Mouse (Mus musculus) liver, adult 2 months (tissue): ENCODE results near the gene Ufc1. TPM values are rescaled to one million over a fixed set of nuclear protein-coding genes. Genes with fewer than 3 reads are reported as not detected.
"Not testable (repeated sequence)": the region's sequence is repeated elsewhere in the genome, so short reads cannot be mapped to it uniquely, and the experiment has no call there.

ENCODE experiments used
- DNase-seq: peaks from one replicate; pipeline ENCODE4 v3.0.0-alpha.2; 2011; ENCODE audit warnings: low read depth, low spot score; ENCODE audit errors: extremely low read depth
- H3K27ac ChIP-seq: fragments of 200-500 bp; replicated peaks from 2 replicates; pipeline ENCODE4 v1.5.1; 2012; ENCODE audit warnings: low read depth, mild to moderate bottlenecking, control low read depth, inconsistent platforms, low read length; ENCODE audit not compliant: insufficient read depth
- H3K27me3 ChIP-seq: fragments of 200-500 bp; 2 replicates; pipeline ENCODE4 v1.6.1; 2012; ENCODE audit warnings: mild to moderate bottlenecking, moderate library complexity, low read length, inconsistent platforms; ENCODE audit not compliant: control insufficient read depth, insufficient read depth
- H3K36me3 ChIP-seq: fragments of 200-500 bp; 2 replicates; pipeline ENCODE4 v1.6.1; 2012; ENCODE audit warnings: low read length, inconsistent platforms; ENCODE audit not compliant: control insufficient read depth, insufficient read depth
- H3K4me1 ChIP-seq: fragments of 200-500 bp; 2 replicates; pipeline ENCODE4 v1.6.1; 2011; ENCODE audit warnings: low read length; ENCODE audit not compliant: control insufficient read depth, insufficient read depth
- H3K4me3 ChIP-seq: fragments of 200-500 bp; 2 replicates; pipeline ENCODE4 v1.5.1; 2011; ENCODE audit warnings: low read depth, mild to moderate bottlenecking, control low read depth, low read length, moderate library complexity; ENCODE audit not compliant: insufficient read depth
- H3K79me2 ChIP-seq: fragments of 200-500 bp; 2 replicates; pipeline ENCODE4 v1.6.1; 2012; ENCODE audit warnings: inconsistent platforms, mild to moderate bottlenecking, low read length, moderate library complexity; ENCODE audit not compliant: control insufficient read depth, insufficient read depth
- H3K9ac ChIP-seq: fragments of 200-500 bp; 2 replicates; pipeline ENCODE4 v1.6.1; 2012; ENCODE audit warnings: low read depth, mild to moderate bottlenecking, control low read depth, inconsistent platforms, low read length
- CTCF ChIP-seq: fragments of 200-500 bp; IDR thresholded peaks from 2 replicates; pipeline ENCODE4 v1.5.1; 2011; ENCODE audit warnings: low read depth, low read length, control low read depth
- POLR2A ChIP-seq: fragments of 200-500 bp; IDR thresholded peaks from 2 replicates; pipeline ENCODE4 v1.6.1; 2011; ENCODE audit warnings: low read length, control low read depth; ENCODE audit not compliant: insufficient read depth; ENCODE audit errors: extremely low read depth
- WGBS: fragments of 180-500 bp; shearing (Covaris S2); methylation state at CpG from one replicate; pipeline ENCODE4 v1.1.7; 2018; 5-methylcytosine and 5-hydroxymethylcytosine counted together
- polyA plus RNA-seq: library from polyadenylated mRNA; depleted of rRNA; stranded (reverse); fragments of >200 nt; gene quantifications from 2 replicates; pipeline ENCODE4 v1.2.3, GENCODE M21; 2012
- total RNA-seq: library from RNA; depleted of rRNA; stranded (reverse); fragments of >200 nt; gene quantifications from 2 replicates; pipeline ENCODE4 v1.2.3, GENCODE M21; 2014

Ufc1 gene
- total and polyA plus RNA-seq, 2 experiments, result 30.3 to 103 TPM

DNA sequence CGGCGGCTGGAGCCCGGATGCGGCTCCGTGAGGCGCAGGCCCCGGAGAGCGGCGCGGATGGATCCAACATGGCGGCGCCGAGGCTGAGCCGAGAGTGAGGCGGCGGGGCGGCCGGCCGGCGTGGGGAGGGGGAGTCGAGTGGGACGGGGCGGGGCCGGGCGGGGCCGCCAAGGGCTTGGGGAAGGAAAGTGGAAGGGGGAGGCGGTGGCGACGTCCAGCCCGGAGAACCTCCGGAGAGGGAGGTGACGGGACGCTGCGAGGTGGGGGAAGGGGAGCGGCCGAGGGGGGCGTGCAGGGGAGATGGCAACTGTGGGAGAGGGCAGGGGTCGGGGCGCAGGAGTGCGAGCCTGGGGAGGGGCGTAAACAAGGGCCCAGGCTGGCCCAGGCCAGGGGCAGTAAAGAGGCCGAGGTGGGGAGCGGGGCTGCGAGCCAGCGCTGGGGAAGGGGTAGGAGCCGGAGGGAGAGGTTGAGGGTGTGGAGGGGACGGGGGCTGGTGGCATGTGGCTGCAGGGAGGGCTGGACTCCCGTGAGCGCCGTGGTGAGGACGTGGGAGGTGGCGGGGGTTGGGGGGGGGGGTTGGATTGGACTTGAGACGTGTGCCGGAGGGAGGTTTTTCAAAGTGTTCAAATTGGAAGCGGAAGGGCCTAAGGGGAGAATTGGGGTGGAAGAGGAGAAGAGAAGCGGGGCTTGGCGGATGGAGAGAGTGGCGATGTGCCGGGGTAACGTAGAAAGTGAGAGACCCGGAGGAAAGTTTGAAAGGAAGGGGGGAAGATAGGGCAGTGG is 34.8 kb upstream of the Ufc1 start:
- Histone ChIP-seq H3K27ac (peak overlapping the region; percentile 58), H3K27me3 (no peaks in the 10 kb centered on the region), H3K4me3 (peak overlapping the region; percentile 98), H3K9ac (peak overlapping the region; percentile 98), H3K79me2 (peaks cover 27% of the 10 kb centered on the region; the same call in 1 of the 2 replicates), H3K4me1 (peaks cover 12% of the 10 kb centered on the region), H3K36me3 (peaks cover 2% of the 10 kb centered on the region; the same call in 1 of the 2 replicates)
- WGBS, result under 1% methylated on average over 47 of the region's 61 CpGs
- no peak for TF ChIP-seq POLR2A
- TF ChIP-seq CTCF, result no peak
- no peak for DNase-seq

DNA sequence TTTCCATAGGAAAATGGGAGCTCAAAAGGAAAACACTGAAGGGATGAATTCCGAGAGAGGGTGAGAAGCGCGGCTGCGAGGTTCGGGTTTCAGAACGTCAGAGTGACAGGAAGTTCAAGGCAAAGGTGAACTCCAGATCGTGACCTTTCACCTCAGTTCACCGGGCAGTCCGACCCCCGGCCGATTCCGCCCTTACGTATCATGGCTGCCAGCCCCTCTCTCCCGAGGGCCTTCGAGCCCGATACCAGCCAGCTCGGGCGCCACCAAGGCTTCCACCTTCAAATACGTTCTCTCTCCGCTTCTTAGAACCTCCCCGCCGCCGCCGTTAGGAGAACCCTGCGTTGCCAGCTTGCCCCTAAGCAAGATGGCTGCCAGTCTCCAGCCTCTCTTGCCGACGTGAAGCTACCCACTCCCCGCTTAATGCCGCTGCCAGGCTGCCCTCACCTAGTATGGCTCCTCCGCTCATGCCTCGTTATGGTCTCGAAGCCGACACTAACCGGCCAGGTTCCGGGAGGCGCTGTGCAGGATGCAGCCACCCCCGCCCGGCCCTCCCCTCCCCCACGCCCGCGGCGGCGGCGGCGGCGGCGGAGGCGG is 34.1 kb upstream of the Ufc1 start, which contains the start of gene Dedd:
TSS of gene Dedd (plus strand) at position 307 of the 594 bp plus-strand sequence.
- peak within 1 kb of the TSS; percentile 98 for H3K4me3 ChIP-seq
- no peaks in the 10 kb centered on the region for H3K27me3 ChIP-seq
- 1% methylated on average over 42 of the region's 48 CpGs for WGBS
- H3K4me1 ChIP-seq, result peaks cover 12% of the 10 kb centered on the region
- DNase-seq, result peak; percentile 88
- peaks cover 21% of the 10 kb centered on the region; the same call in 1 of the 2 replicates for H3K79me2 ChIP-seq
- peaks cover 2% of the 10 kb centered on the region; the same call in 1 of the 2 replicates for H3K36me3 ChIP-seq
- peak within 1 kb of the TSS; percentile 94 for H3K27ac ChIP-seq
- peak within 1 kb of the TSS; percentile 98 for H3K9ac ChIP-seq
- TF ChIP-seq CTCF (no peak), POLR2A (0 out of 2 replicates have a peak, but pooled peaks have one; percentile 7)

DNA sequence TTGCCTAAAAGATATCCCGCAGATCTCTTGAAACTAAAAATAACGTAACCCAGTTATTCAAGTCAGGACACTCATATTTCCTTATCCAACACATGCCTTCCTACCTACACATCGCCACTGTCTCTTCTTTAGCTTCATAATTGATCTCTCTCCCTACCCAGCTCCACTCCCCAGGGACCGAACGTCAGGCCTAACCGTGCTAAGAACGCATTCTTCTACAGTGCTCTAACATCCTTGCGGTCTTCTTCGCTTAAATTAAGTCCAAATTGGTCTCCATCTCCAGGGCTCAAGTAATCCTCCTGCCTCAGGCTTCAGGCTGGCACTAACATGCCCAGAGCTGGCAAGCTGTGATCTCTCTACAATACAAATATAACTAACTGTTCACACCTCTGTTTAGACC is 33.4 kb upstream of the Ufc1 start:
- Histone ChIP-seq H3K27ac (peak overlapping the region; percentile 94), H3K4me1 (peaks cover 12% of the 10 kb centered on the region), H3K9ac (peak overlapping the region; percentile 66), H3K79me2 (peaks cover 17% of the 10 kb centered on the region; the same call in 1 of the 2 replicates), H3K4me3 (peak overlapping the region; percentile 98), H3K36me3 (peaks cover 2% of the 10 kb centered on the region; the same call in 1 of the 2 replicates), H3K27me3 (no peaks in the 10 kb centered on the region)
- WGBS, result 16% methylated on average over 9 of the region's 9 CpGs
- no peak for TF ChIP-seq CTCF
- TF ChIP-seq POLR2A, result no peak
- DNase-seq, result no peak

DNA sequence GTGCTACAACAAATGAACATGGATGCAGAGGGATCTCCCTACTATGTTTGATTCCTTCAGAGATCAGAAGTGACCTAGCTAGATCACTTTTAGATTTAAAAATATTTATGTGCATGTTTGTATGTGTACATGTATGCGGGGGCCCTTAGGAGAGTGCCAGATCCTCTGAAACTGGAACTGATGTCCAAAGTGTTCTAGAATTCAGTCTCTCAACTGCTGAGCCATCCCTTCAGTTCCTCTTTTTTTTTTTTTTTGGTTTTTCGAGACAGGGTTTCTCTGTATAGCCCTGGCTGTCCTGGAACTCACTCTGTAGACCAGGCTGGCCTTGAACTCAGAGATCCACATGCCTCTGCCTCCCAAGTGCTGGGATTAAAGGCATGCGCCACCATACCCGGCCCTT is 31.8 kb upstream of the Ufc1 start:
- H3K4me3 ChIP-seq, DNase-seq, H3K9ac ChIP-seq, H3K27ac ChIP-seq, H3K36me3 ChIP-seq, H3K27me3 ChIP-seq: not testable (repeated sequence)
- peaks cover 13% of the 10 kb centered on the region; the same call in 1 of the 2 replicates for H3K79me2 ChIP-seq
- 70% methylated on average over 4 of the region's 4 CpGs for WGBS
- peaks cover 12% of the 10 kb centered on the region for H3K4me1 ChIP-seq

- whole genome bisulfite sequencing, result 37% methylated on average over 2 of the region's 2 CpGs
- Histone ChIP-seq H3K79me2 (peaks cover 7% of the 10 kb centered on the region; the same call in 1 of the 2 replicates), H3K9ac (no peak overlapping the region), H3K27ac (no peak overlapping the region), H3K36me3 (no peaks in the 10 kb centered on the region), H3K4me3 (no peak overlapping the region), H3K27me3 (no peaks in the 10 kb centered on the region), H3K4me1 (peaks cover 5% of the 10 kb centered on the region)
- TF ChIP-seq POLR2A (no peak), CTCF (no peak)
- no peak for DNase-seq
These were observed 30.7 kb upstream of the Ufc1 start for GRCm38 (mm10) chr1:171325571-171325970.

GRCm38 (mm10) chr1:171322012-171322411 is 27.2 kb upstream of the Ufc1 start:
- TF ChIP-seq CTCF (0 out of 2 replicates have a peak, but pooled peaks have one; percentile 4), POLR2A (no peak)
- Histone ChIP-seq H3K4me1 (no peaks in the 10 kb centered on the region), H3K4me3 (no peak overlapping the region), H3K9ac (no peak overlapping the region), H3K79me2 (no peaks in the 10 kb centered on the region), H3K36me3 (no peaks in the 10 kb centered on the region), H3K27me3 (no peaks in the 10 kb centered on the region), H3K27ac (no peak overlapping the region)
- 95% methylated on average over 1 of the region's 1 CpGs for WGBS
- DNase-seq, result no peak
